Mouse (Mus musculus): ENCODE measurements around the gene Phf21b. TPM values are rescaled to one million over a fixed set of nuclear protein-coding genes. Genes with fewer than 3 reads are reported as not detected.
A peak's percentile ranks its signal among the peaks of the same experiment; 100 is the strongest.

Gene Phf21b
- polyA plus RNA-seq, 1 experiment from 2014 or later: 0.39 TPM

GRCm38 (mm10) chr15:84853261-84854137, 2.4 kb downstream of the Phf21b start:
- Histone ChIP-seq H3K9ac (ENCODE audit: low read depth, low read length) (peak overlapping the region; percentile 60), H3K9me3 (replicated peaks; ENCODE audit: control insufficient read depth, low read length) (no peaks in the 10 kb centered on the region), H3K36me3 (ENCODE audit: control insufficient read depth, insufficient read depth, low read length) (no peaks in the 10 kb centered on the region), H3K27ac (ENCODE audit: low read depth, low read length) (0 out of 2 replicates have a peak overlapping the region, but pooled peaks have one; percentile 46), H3K4me1 (ENCODE audit: control insufficient read depth, insufficient read depth, low read length) (peaks cover 17% of the 10 kb centered on the region), H3K4me3 (ENCODE audit: low read depth, low read length) (peak overlapping the region; percentile 76), H3K4me2 (peak overlapping the region; percentile 99), H3K27me3 (ENCODE audit: control insufficient read depth, insufficient read depth, low read length) (peaks cover 23% of the 10 kb centered on the region)
- ATAC-seq (replicated peaks; ENCODE audit: insufficient number of reproducible peaks, low FRiP score, low TSS enrichment): 0 out of 2 replicates have a peak, but pooled peaks have one; percentile 52
- under 1% methylated on average over 68 of the region's 84 CpGs for WGBS (ENCODE audit: insufficient replicate concordance)

- 23% methylated on average over 10 of the region's 10 CpGs for WGBS (ENCODE audit: insufficient replicate concordance)
- Histone ChIP-seq H3K4me3 (ENCODE audit: low read depth, low read length) (peak overlapping the region; percentile 76), H3K27ac (ENCODE audit: low read depth, low read length) (no peak overlapping the region), H3K9ac (ENCODE audit: low read depth, low read length) (no peak overlapping the region), H3K9me3 (replicated peaks; ENCODE audit: control insufficient read depth, low read length) (no peaks in the 10 kb centered on the region), H3K27me3 (ENCODE audit: control insufficient read depth, insufficient read depth, low read length) (peaks cover 23% of the 10 kb centered on the region), H3K36me3 (ENCODE audit: control insufficient read depth, insufficient read depth, low read length) (no peaks in the 10 kb centered on the region), H3K4me2 (peak overlapping the region; percentile 99), H3K4me1 (ENCODE audit: control insufficient read depth, insufficient read depth, low read length) (peaks cover 17% of the 10 kb centered on the region)
- no peak for ATAC-seq (replicated peaks; ENCODE audit: insufficient number of reproducible peaks, low FRiP score, low TSS enrichment)
Observed at GRCm38 (mm10) chr15:84852457-84853070, 3.3 kb downstream of the Phf21b start.

- no peak overlapping the region for H3K4me2 ChIP-seq
- WGBS (ENCODE audit: insufficient replicate concordance): 86% methylated on average over 1 of the region's 1 CpGs
- H3K27me3 ChIP-seq (ENCODE audit: control insufficient read depth, insufficient read depth, low read length): peaks cover 19% of the 10 kb centered on the region
- H3K4me3 ChIP-seq (ENCODE audit: low read depth, low read length): no peak overlapping the region
- H3K9ac ChIP-seq (ENCODE audit: low read depth, low read length): no peak overlapping the region
- no peak for ATAC-seq (replicated peaks; ENCODE audit: insufficient number of reproducible peaks, low FRiP score, low TSS enrichment)
- no peaks in the 10 kb centered on the region for H3K36me3 ChIP-seq (ENCODE audit: control insufficient read depth, insufficient read depth, low read length)
- H3K27ac ChIP-seq (ENCODE audit: low read depth, low read length): no peak overlapping the region
- no peaks in the 10 kb centered on the region for H3K9me3 ChIP-seq (replicated peaks; ENCODE audit: control insufficient read depth, low read length)
- peaks cover 15% of the 10 kb centered on the region for H3K4me1 ChIP-seq (ENCODE audit: control insufficient read depth, insufficient read depth, low read length)
Observed at GRCm38 (mm10) chr15:84850321-84850720, 5.5 kb downstream of the Phf21b start.

GRCm38 (mm10) chr15:84846216-84846615, 9.6 kb downstream of the Phf21b start:
- no peak overlapping the region for H3K9ac ChIP-seq (ENCODE audit: low read depth, low read length)
- no peak overlapping the region for H3K4me3 ChIP-seq (ENCODE audit: low read depth, low read length)
- no peaks in the 10 kb centered on the region for H3K27me3 ChIP-seq (ENCODE audit: control insufficient read depth, insufficient read depth, low read length)
- H3K27ac ChIP-seq (ENCODE audit: low read depth, low read length): no peak overlapping the region
- H3K36me3 ChIP-seq (ENCODE audit: control insufficient read depth, insufficient read depth, low read length): no peaks in the 10 kb centered on the region
- no peaks in the 10 kb centered on the region for H3K9me3 ChIP-seq (replicated peaks; ENCODE audit: control insufficient read depth, low read length)
- no peak for ATAC-seq (replicated peaks; ENCODE audit: insufficient number of reproducible peaks, low FRiP score, low TSS enrichment)
- peaks cover 21% of the 10 kb centered on the region for H3K4me1 ChIP-seq (ENCODE audit: control insufficient read depth, insufficient read depth, low read length)
- no peak overlapping the region for H3K4me2 ChIP-seq
- 77% methylated on average over 3 of the region's 3 CpGs for WGBS (ENCODE audit: insufficient replicate concordance)

GRCm38 (mm10) chr15:84844831-84845230, 11.0 kb downstream of the Phf21b start:
- no peaks in the 10 kb centered on the region for H3K9me3 ChIP-seq (replicated peaks; ENCODE audit: control insufficient read depth, low read length)
- no peak overlapping the region for H3K4me3 ChIP-seq (ENCODE audit: low read depth, low read length)
- peaks cover 21% of the 10 kb centered on the region for H3K4me1 ChIP-seq (ENCODE audit: control insufficient read depth, insufficient read depth, low read length)
- H3K9ac ChIP-seq (ENCODE audit: low read depth, low read length): no peak overlapping the region
- no peak overlapping the region for H3K4me2 ChIP-seq
- H3K27ac ChIP-seq (ENCODE audit: low read depth, low read length): no peak overlapping the region
- WGBS (ENCODE audit: insufficient replicate concordance): 59% methylated on average over 4 of the region's 4 CpGs
- H3K36me3 ChIP-seq (ENCODE audit: control insufficient read depth, insufficient read depth, low read length): no peaks in the 10 kb centered on the region
- no peaks in the 10 kb centered on the region for H3K27me3 ChIP-seq (ENCODE audit: control insufficient read depth, insufficient read depth, low read length)
- ATAC-seq (replicated peaks; ENCODE audit: insufficient number of reproducible peaks, low FRiP score, low TSS enrichment): no peak

GRCm38 (mm10) chr15:84843034-84843433, 12.8 kb downstream of the Phf21b start:
- Histone ChIP-seq H3K4me1 (ENCODE audit: control insufficient read depth, insufficient read depth, low read length) (peaks cover 23% of the 10 kb centered on the region), H3K4me2 (no peak overlapping the region), H3K9me3 (replicated peaks; ENCODE audit: control insufficient read depth, low read length) (no peaks in the 10 kb centered on the region), H3K36me3 (ENCODE audit: control insufficient read depth, insufficient read depth, low read length) (no peaks in the 10 kb centered on the region), H3K4me3 (ENCODE audit: low read depth, low read length) (no peak overlapping the region), H3K27ac (ENCODE audit: low read depth, low read length) (no peak overlapping the region), H3K27me3 (ENCODE audit: control insufficient read depth, insufficient read depth, low read length) (no peaks in the 10 kb centered on the region), H3K9ac (ENCODE audit: low read depth, low read length) (no peak overlapping the region)
- 70% methylated on average over 10 of the region's 10 CpGs for WGBS (ENCODE audit: insufficient replicate concordance)
- ATAC-seq (replicated peaks; ENCODE audit: insufficient number of reproducible peaks, low FRiP score, low TSS enrichment): no peak

- no peak overlapping the region for H3K27ac ChIP-seq (ENCODE audit: low read depth, low read length)
Observed at GRCm38 (mm10) chr15:84841925-84842821, 13.7 kb downstream of the Phf21b start.

GRCm38 (mm10) chr15:84840560-84840959, 15.3 kb downstream of the Phf21b start:
- H3K27ac ChIP-seq (ENCODE audit: low read depth, low read length): no peak overlapping the region
- no peaks in the 10 kb centered on the region for H3K27me3 ChIP-seq (ENCODE audit: control insufficient read depth, insufficient read depth, low read length)
- no peak overlapping the region for H3K4me2 ChIP-seq
- H3K9me3 ChIP-seq (replicated peaks; ENCODE audit: control insufficient read depth, low read length): no peaks in the 10 kb centered on the region
- H3K36me3 ChIP-seq (ENCODE audit: control insufficient read depth, insufficient read depth, low read length): no peaks in the 10 kb centered on the region
- no peak overlapping the region for H3K4me3 ChIP-seq (ENCODE audit: low read depth, low read length)
- H3K4me1 ChIP-seq (ENCODE audit: control insufficient read depth, insufficient read depth, low read length): peaks cover 23% of the 10 kb centered on the region
- no peak for ATAC-seq (replicated peaks; ENCODE audit: insufficient number of reproducible peaks, low FRiP score, low TSS enrichment)
- H3K9ac ChIP-seq (ENCODE audit: low read depth, low read length): no peak overlapping the region
- 61% methylated on average over 3 of the region's 3 CpGs for WGBS (ENCODE audit: insufficient replicate concordance)

More at GRCm38 (mm10) chr15:84841925-84842821, 13.7 kb downstream of the Phf21b start:
- Histone ChIP-seq H3K4me3 (ENCODE audit: low read depth, low read length) (no peak overlapping the region), H3K4me1 (ENCODE audit: control insufficient read depth, insufficient read depth, low read length) (peaks cover 23% of the 10 kb centered on the region), H3K9me3 (replicated peaks; ENCODE audit: control insufficient read depth, low read length) (no peaks in the 10 kb centered on the region), H3K27me3 (ENCODE audit: control insufficient read depth, insufficient read depth, low read length) (no peaks in the 10 kb centered on the region), H3K4me2 (no peak overlapping the region), H3K9ac (ENCODE audit: low read depth, low read length) (no peak overlapping the region), H3K36me3 (ENCODE audit: control insufficient read depth, insufficient read depth, low read length) (no peaks in the 10 kb centered on the region)
- 37% methylated on average over 19 of the region's 19 CpGs for WGBS (ENCODE audit: insufficient replicate concordance)
- no peak for ATAC-seq (replicated peaks; ENCODE audit: insufficient number of reproducible peaks, low FRiP score, low TSS enrichment)
